Mouse (Mus musculus) lung, postnatal 0 days (tissue): ENCODE measurements around the gene Msi2.

ENCODE experiments used
- CTCF ChIP-seq: IDR thresholded peaks from 2 replicates; pipeline ENCODE4 v1.5.1; 2016; ENCODE audit warnings: antibody characterized with exemption, mild to moderate bottlenecking
- EP300 ChIP-seq: IDR thresholded peaks from 2 replicates; pipeline ENCODE4 v1.6.1; 2016; ENCODE audit warnings: antibody characterized with exemption, mild to moderate bottlenecking, control low read depth

DNA sequence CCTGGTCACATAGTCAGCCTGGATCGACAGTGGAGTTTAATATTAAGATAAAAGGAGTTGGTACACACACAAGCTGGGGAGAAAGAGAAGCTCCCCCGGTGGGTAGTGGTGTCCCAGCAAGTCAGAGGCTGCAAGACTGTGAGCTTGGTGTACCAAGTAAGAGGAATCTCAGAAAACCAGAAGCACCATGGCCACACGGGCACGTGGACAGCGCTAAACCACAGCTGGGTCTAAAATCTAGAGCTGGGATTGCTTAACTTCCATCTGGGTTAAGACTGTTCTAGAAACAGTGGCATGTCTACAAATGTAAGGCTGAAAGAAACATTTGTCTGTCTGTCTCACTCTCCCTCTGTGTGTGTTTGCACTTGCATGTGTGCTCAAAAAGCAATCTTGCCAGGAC is 402.9 kb downstream of the Msi2 start:
- TF ChIP-seq CTCF (no peak), EP300 (no peak)
